Mouse (Mus musculus) G1E (cell line): Measurements from ENCODE around the gene Hormad2.

Experiments
- CTCF ChIP-seq: IDR thresholded peaks from 2 replicates; pipeline ENCODE4 v1.5.1; 2012; ENCODE audit warnings: low read depth, low read length, inconsistent platforms, mixed read lengths
- GATA1 ChIP-seq: IDR thresholded peaks from 2 replicates; pipeline ENCODE4 v1.6.1; 2012; ENCODE audit warnings: borderline replicate concordance, low read length, inconsistent platforms, mixed read lengths
- GATA2 ChIP-seq: IDR thresholded peaks from 2 replicates; pipeline ENCODE4 v1.6.1; 2012; ENCODE audit warnings: low read depth, low read length, inconsistent platforms, borderline replicate concordance
- TAL1 ChIP-seq: conservative IDR thresholded peaks from 2 replicates; pipeline ENCODE4 v1.6.1; 2012; ENCODE audit warnings: low read depth, low read length, inconsistent platforms, mixed read lengths

DNA sequence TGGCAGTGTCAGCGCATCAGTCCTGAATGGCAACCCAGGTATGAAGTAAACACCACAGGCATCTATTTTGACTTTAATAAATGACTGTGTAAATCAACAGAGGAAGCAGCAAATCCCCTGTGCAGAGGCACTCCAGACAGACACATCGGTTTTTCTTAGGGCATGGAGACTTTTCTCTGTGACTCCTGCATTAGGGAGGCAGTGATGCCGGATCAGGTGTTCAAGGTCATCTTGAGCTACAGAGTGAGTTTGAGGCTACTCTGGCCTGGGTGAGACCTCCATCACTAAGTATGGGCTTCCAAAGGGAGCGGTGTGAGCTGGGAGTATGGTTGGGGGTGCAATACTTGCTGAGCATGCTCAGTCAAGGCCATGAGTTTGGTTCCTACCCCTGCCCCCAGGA is 23.7 kb upstream of the Hormad2 start:
- TF ChIP-seq GATA2 (no peak), CTCF (no peak), GATA1 (no peak), TAL1 (no peak)
